Mouse (Mus musculus): ENCODE measurements around the gene Phkb. TPM values are rescaled to one million over a fixed set of nuclear protein-coding genes. Genes with fewer than 3 reads are reported as not detected.

Gene Phkb
- polyA plus RNA-seq, 2 experiments = 30.9 to 53.2 TPM

- Histone ChIP-seq H3K36me3 (ENCODE audit: control insufficient read depth, insufficient read depth, low read length) (no peaks in the 10 kb centered on the region), H3K27ac (replicated peaks; ENCODE audit: low read depth, low read length) (no peak overlapping the region), H3K4me1 (ENCODE audit: control insufficient read depth, insufficient read depth, low read length) (no peaks in the 10 kb centered on the region), H3K9ac (ENCODE audit: low read depth, low read length, severe bottlenecking) (no peak overlapping the region), H3K4me2 (replicated peaks; ENCODE audit: low read depth, low read length, severe bottlenecking) (no peak overlapping the region), H3K4me3 (replicated peaks; ENCODE audit: low read length) (no peak overlapping the region), H3K9me3 (ENCODE audit: control insufficient read depth, low read length) (no peaks in the 10 kb centered on the region), H3K27me3 (ENCODE audit: control insufficient read depth, insufficient read depth, low read length) (no peaks in the 10 kb centered on the region)
- DNase-seq (ENCODE audit: low spot score) (no peak), ATAC-seq (ENCODE audit: low FRiP score, low read depth) (no peak)
- 93% methylated on average over 2 of the region's 2 CpGs for WGBS
- no peak for TF ChIP-seq POLR2A (IDR thresholded peaks at IDR 0.05; ENCODE audit: borderline replicate concordance, extremely low read depth, insufficient read depth, insufficient read length)
Observed at GRCm38 (mm10) chr8:86086791-86087190, 246.0 kb downstream of the Phkb start.

- H3K4me1 ChIP-seq (ENCODE audit: control insufficient read depth, insufficient read depth, low read length) = no peaks in the 10 kb centered on the region
- no peak overlapping the region for H3K4me3 ChIP-seq (replicated peaks; ENCODE audit: low read length)
- H3K4me2 ChIP-seq (replicated peaks; ENCODE audit: low read depth, low read length, severe bottlenecking) = no peak overlapping the region
- TF ChIP-seq POLR2A (IDR thresholded peaks at IDR 0.05; ENCODE audit: borderline replicate concordance, extremely low read depth, insufficient read depth, insufficient read length) = no peak
- no peak overlapping the region for H3K27ac ChIP-seq (replicated peaks; ENCODE audit: low read depth, low read length)
- no peaks in the 10 kb centered on the region for H3K36me3 ChIP-seq (ENCODE audit: control insufficient read depth, insufficient read depth, low read length)
- H3K9ac ChIP-seq (ENCODE audit: low read depth, low read length, severe bottlenecking) = no peak overlapping the region
- H3K27me3 ChIP-seq (ENCODE audit: control insufficient read depth, insufficient read depth, low read length) = no peaks in the 10 kb centered on the region
- DNase-seq (ENCODE audit: low spot score) (no peak), ATAC-seq (ENCODE audit: low FRiP score, low read depth) (no peak)
- WGBS = 56% methylated on average over 1 of the region's 1 CpGs
- H3K9me3 ChIP-seq (ENCODE audit: control insufficient read depth, low read length) = no peaks in the 10 kb centered on the region
Observed at GRCm38 (mm10) chr8:86087468-86087867, 246.7 kb downstream of the Phkb start.

- 86% methylated on average over 10 of the region's 10 CpGs for WGBS
- no peaks in the 10 kb centered on the region for H3K27me3 ChIP-seq (ENCODE audit: control insufficient read depth, insufficient read depth, low read length)
- no peaks in the 10 kb centered on the region for H3K9me3 ChIP-seq (ENCODE audit: control insufficient read depth, low read length)
- no peaks in the 10 kb centered on the region for H3K36me3 ChIP-seq (ENCODE audit: control insufficient read depth, insufficient read depth, low read length)
- no peak overlapping the region for H3K4me2 ChIP-seq (replicated peaks; ENCODE audit: low read depth, low read length, severe bottlenecking)
- DNase-seq (ENCODE audit: low spot score) (no peak), ATAC-seq (ENCODE audit: low FRiP score, low read depth) (no peak)
- H3K9ac ChIP-seq (ENCODE audit: low read depth, low read length, severe bottlenecking) = no peak overlapping the region
- no peak overlapping the region for H3K27ac ChIP-seq (replicated peaks; ENCODE audit: low read depth, low read length)
- no peak for TF ChIP-seq POLR2A (IDR thresholded peaks at IDR 0.05; ENCODE audit: borderline replicate concordance, extremely low read depth, insufficient read depth, insufficient read length)
- H3K4me1 ChIP-seq (ENCODE audit: control insufficient read depth, insufficient read depth, low read length) = no peaks in the 10 kb centered on the region
- H3K4me3 ChIP-seq (replicated peaks; ENCODE audit: low read length) = no peak overlapping the region
Observed at GRCm38 (mm10) chr8:86090666-86091065, 249.9 kb downstream of the Phkb start.

Other genes with a start within 250 kb of the Phkb start
- 7.4 and 7.7 TPM in 2 replicates for gene Neto2, start 140.0 kb upstream of the Phkb start, polyA plus RNA-seq (2012; rRNA removed)
- 12.3 and 14.4 TPM in 2 replicates for gene Neto2, start 140.0 kb upstream of the Phkb start, polyA plus RNA-seq (2014; fragmentation: Nextera tagmentation; extraction: Ambion mirVana)
- gene Itfg1, start within 50 bp of the Phkb start, polyA plus RNA-seq (2012; rRNA removed) = 37.8 and 38.8 TPM in 2 replicates
- gene Itfg1, start within 50 bp of the Phkb start, polyA plus RNA-seq (2014; fragmentation: Nextera tagmentation; extraction: Ambion mirVana) = 77.0 and 81.5 TPM in 2 replicates

Measured in limb, embryonic 14.5 days (tissue).